Mouse (Mus musculus) embryonic facial prominence, embryonic 10.5 days (tissue): ENCODE measurements at regions not wholly inside any gene's neighbourhood (a gene's known extent, or its start where the extent isn't known, plus 50 kb on each side); places are given as distances from the start of the nearest gene placed in this dataset.

Experiments used
- DNase-seq: peaks from one replicate; pipeline ENCODE4 v3.0.0-alpha.2; 2017; ENCODE audit warnings: low spot score
- H3K27ac ChIP-seq: fragments of 300-500 bp; sonication (generic); replicated peaks from 2 replicates; pipeline ENCODE4 v1.5.1; 2016; ENCODE audit warnings: mild to moderate bottlenecking
- H3K27me3 ChIP-seq: fragments of 300-500 bp; sonication (generic); replicated peaks from 2 replicates; pipeline ENCODE4 v1.6.1; 2016; ENCODE audit warnings: low read depth, mild to moderate bottlenecking; ENCODE audit not compliant: poor library complexity, severe bottlenecking
- H3K36me3 ChIP-seq: fragments of 300-500 bp; sonication (generic); replicated peaks from 2 replicates; pipeline ENCODE4 v1.6.1; 2016; ENCODE audit warnings: mild to moderate bottlenecking, moderate library complexity
- H3K4me1 ChIP-seq: fragments of 300-500 bp; sonication (generic); 2 replicates; pipeline ENCODE4 v1.6.1; 2016
- H3K4me3 ChIP-seq: fragments of 300-500 bp; sonication (generic); 2 replicates; pipeline ENCODE4 v1.5.1; 2016; ENCODE audit warnings: mild to moderate bottlenecking, moderate library complexity
- H3K9me3 ChIP-seq: fragments of 300-500 bp; sonication (generic); 2 replicates; pipeline ENCODE4 v1.6.1; 2016; ENCODE audit warnings: mild to moderate bottlenecking
- WGBS: fragments of 180-500 bp; shearing (Covaris S2); methylation state at CpG from one replicate; pipeline ENCODE4 v1.1.7; 2016; 5-methylcytosine and 5-hydroxymethylcytosine counted together

GRCm38 (mm10) chr8:50387189-50387588, 1543.4 kb upstream of the Tenm3 start:
- Histone ChIP-seq H3K4me3 (no peak overlapping the region), H3K36me3 (no peaks in the 10 kb centered on the region), H3K27ac (no peak overlapping the region), H3K27me3 (no peaks in the 10 kb centered on the region), H3K9me3 (no peaks in the 10 kb centered on the region), H3K4me1 (no peaks in the 10 kb centered on the region)
- DNase-seq: no peak
- 84% methylated on average over 7 of the region's 7 CpGs for WGBS

GRCm38 (mm10) chr8:50383697-50384096, 1539.9 kb upstream of the Tenm3 start:
- Histone ChIP-seq H3K27me3 (no peaks in the 10 kb centered on the region), H3K27ac (no peak overlapping the region), H3K4me3 (no peak overlapping the region), H3K36me3 (no peaks in the 10 kb centered on the region), H3K4me1 (no peaks in the 10 kb centered on the region), H3K9me3 (no peaks in the 10 kb centered on the region)
- no peak for DNase-seq
- WGBS: 90% methylated on average over 2 of the region's 2 CpGs

GRCm38 (mm10) chr8:50379745-50380144, 1536.0 kb upstream of the Tenm3 start:
- H3K27me3 ChIP-seq: no peaks in the 10 kb centered on the region
- H3K4me3 ChIP-seq: no peak overlapping the region
- no peak for DNase-seq
- no peaks in the 10 kb centered on the region for H3K4me1 ChIP-seq
- no peak overlapping the region for H3K27ac ChIP-seq
- H3K9me3 ChIP-seq: no peaks in the 10 kb centered on the region
- WGBS: 78% methylated on average over 4 of the region's 4 CpGs
- H3K36me3 ChIP-seq: no peaks in the 10 kb centered on the region

- no peak for DNase-seq
- Histone ChIP-seq H3K36me3 (no peaks in the 10 kb centered on the region), H3K4me1 (no peaks in the 10 kb centered on the region), H3K27ac (no peak overlapping the region), H3K27me3 (no peaks in the 10 kb centered on the region), H3K4me3 (no peak overlapping the region), H3K9me3 (no peaks in the 10 kb centered on the region)
- WGBS: 83% methylated on average over 2 of the region's 2 CpGs
These were observed 1530.0 kb upstream of the Tenm3 start for GRCm38 (mm10) chr8:50373790-50374189.

- no peaks in the 10 kb centered on the region for H3K27me3 ChIP-seq
- no peaks in the 10 kb centered on the region for H3K4me1 ChIP-seq
- no peaks in the 10 kb centered on the region for H3K36me3 ChIP-seq
- no peak overlapping the region for H3K27ac ChIP-seq
- DNase-seq: no peak
- no peak overlapping the region for H3K4me3 ChIP-seq
- WGBS: 88% methylated on average over 3 of the region's 3 CpGs
- H3K9me3 ChIP-seq: no peaks in the 10 kb centered on the region
These were observed 1482.7 kb upstream of the Tenm3 start for GRCm38 (mm10) chr8:50326485-50326884.

- Histone ChIP-seq H3K27ac (no peak overlapping the region), H3K4me3 (no peak overlapping the region), H3K36me3 (no peaks in the 10 kb centered on the region), H3K4me1 (no peaks in the 10 kb centered on the region), H3K9me3 (no peaks in the 10 kb centered on the region), H3K27me3 (no peaks in the 10 kb centered on the region)
- no peak for DNase-seq
- 37% methylated on average over 7 of the region's 7 CpGs for WGBS
These were observed 1477.7 kb upstream of the Tenm3 start for GRCm38 (mm10) chr8:50321356-50321963.

GRCm38 (mm10) chr8:50316641-50317040, 1472.9 kb upstream of the Tenm3 start:
- no peak overlapping the region for H3K4me3 ChIP-seq
- H3K4me1 ChIP-seq: no peaks in the 10 kb centered on the region
- DNase-seq: no peak
- WGBS: 71% methylated on average over 1 of the region's 1 CpGs
- H3K9me3 ChIP-seq: no peaks in the 10 kb centered on the region
- H3K27ac ChIP-seq: no peak overlapping the region
- H3K36me3 ChIP-seq: no peaks in the 10 kb centered on the region
- H3K27me3 ChIP-seq: no peaks in the 10 kb centered on the region

GRCm38 (mm10) chr8:50310308-50310707, 1466.6 kb upstream of the Tenm3 start:
- Histone ChIP-seq H3K27ac (no peak overlapping the region), H3K36me3 (no peaks in the 10 kb centered on the region), H3K27me3 (no peaks in the 10 kb centered on the region), H3K4me1 (no peaks in the 10 kb centered on the region), H3K4me3 (no peak overlapping the region), H3K9me3 (no peaks in the 10 kb centered on the region)
- no peak for DNase-seq
- 78% methylated on average over 3 of the region's 3 CpGs for WGBS

GRCm38 (mm10) chr8:50300316-50300715, 1456.6 kb upstream of the Tenm3 start:
- WGBS: 66% methylated on average over 6 of the region's 6 CpGs
- no peak for DNase-seq
- no peak overlapping the region for H3K4me3 ChIP-seq
- H3K27me3 ChIP-seq: no peaks in the 10 kb centered on the region
- no peaks in the 10 kb centered on the region for H3K4me1 ChIP-seq
- H3K9me3 ChIP-seq: no peaks in the 10 kb centered on the region
- no peak overlapping the region for H3K27ac ChIP-seq
- H3K36me3 ChIP-seq: no peaks in the 10 kb centered on the region

- 10% methylated on average over 4 of the region's 4 CpGs for WGBS
- peak; percentile 18 for DNase-seq
- no peaks in the 10 kb centered on the region for H3K27me3 ChIP-seq
- H3K4me3 ChIP-seq: no peak overlapping the region
- H3K36me3 ChIP-seq: no peaks in the 10 kb centered on the region
- no peaks in the 10 kb centered on the region for H3K4me1 ChIP-seq
- H3K27ac ChIP-seq: no peak overlapping the region
- H3K9me3 ChIP-seq: no peaks in the 10 kb centered on the region
These were observed 1449.8 kb upstream of the Tenm3 start for GRCm38 (mm10) chr8:50293501-50293900.

GRCm38 (mm10) chr8:50292158-50292557, 1448.4 kb upstream of the Tenm3 start:
- Histone ChIP-seq H3K36me3 (no peaks in the 10 kb centered on the region), H3K27me3 (no peaks in the 10 kb centered on the region), H3K4me1 (no peaks in the 10 kb centered on the region), H3K27ac (no peak overlapping the region), H3K4me3 (no peak overlapping the region), H3K9me3 (no peaks in the 10 kb centered on the region)
- peak; percentile 64 for DNase-seq
- WGBS: 42% methylated on average over 7 of the region's 7 CpGs

- DNase-seq: no peak
- Histone ChIP-seq H3K4me1 (no peaks in the 10 kb centered on the region), H3K27me3 (no peaks in the 10 kb centered on the region), H3K4me3 (no peak overlapping the region), H3K36me3 (no peaks in the 10 kb centered on the region), H3K9me3 (no peaks in the 10 kb centered on the region), H3K27ac (no peak overlapping the region)
- 82% methylated on average over 1 of the region's 1 CpGs for WGBS
These were observed 1432.6 kb upstream of the Tenm3 start for GRCm38 (mm10) chr8:50276346-50276745.

GRCm38 (mm10) chr8:50264757-50265156, 1421.0 kb upstream of the Tenm3 start:
- Histone ChIP-seq H3K4me3 (no peak overlapping the region), H3K27me3 (no peaks in the 10 kb centered on the region), H3K4me1 (no peaks in the 10 kb centered on the region), H3K27ac (no peak overlapping the region), H3K9me3 (no peaks in the 10 kb centered on the region), H3K36me3 (no peaks in the 10 kb centered on the region)
- no peak for DNase-seq
- 65% methylated on average over 4 of the region's 4 CpGs for whole genome bisulfite sequencing
